Mouse (Mus musculus) monocyte, adult 5-6 weeks (primary cell): ENCODE results near the gene Gm9747. TPM values are rescaled to one million over a fixed set of nuclear protein-coding genes. Genes with fewer than 3 reads are reported as not detected.

Experiments
- ATAC-seq: fragments of 153-309, 156-312 bp; replicated peaks from 2 replicates; pipeline ENCODE4 v1.8.0; 2017; ENCODE audit warnings: mild to moderate bottlenecking; ENCODE audit not compliant: low TSS enrichment, insufficient number of reproducible peaks, severe bottlenecking, poor library complexity, low FRiP score
- total RNA-seq: library from RNA; stranded (forward); fragments of 200-1000, 200-491, 200-594 nt; gene quantifications from 3 replicates; pipeline ENCODE4 v1.2.3, GENCODE M21; 2017

Gene Gm9747
- total RNA-seq, 1 experiment from 2014 or later = not detected

DNA sequence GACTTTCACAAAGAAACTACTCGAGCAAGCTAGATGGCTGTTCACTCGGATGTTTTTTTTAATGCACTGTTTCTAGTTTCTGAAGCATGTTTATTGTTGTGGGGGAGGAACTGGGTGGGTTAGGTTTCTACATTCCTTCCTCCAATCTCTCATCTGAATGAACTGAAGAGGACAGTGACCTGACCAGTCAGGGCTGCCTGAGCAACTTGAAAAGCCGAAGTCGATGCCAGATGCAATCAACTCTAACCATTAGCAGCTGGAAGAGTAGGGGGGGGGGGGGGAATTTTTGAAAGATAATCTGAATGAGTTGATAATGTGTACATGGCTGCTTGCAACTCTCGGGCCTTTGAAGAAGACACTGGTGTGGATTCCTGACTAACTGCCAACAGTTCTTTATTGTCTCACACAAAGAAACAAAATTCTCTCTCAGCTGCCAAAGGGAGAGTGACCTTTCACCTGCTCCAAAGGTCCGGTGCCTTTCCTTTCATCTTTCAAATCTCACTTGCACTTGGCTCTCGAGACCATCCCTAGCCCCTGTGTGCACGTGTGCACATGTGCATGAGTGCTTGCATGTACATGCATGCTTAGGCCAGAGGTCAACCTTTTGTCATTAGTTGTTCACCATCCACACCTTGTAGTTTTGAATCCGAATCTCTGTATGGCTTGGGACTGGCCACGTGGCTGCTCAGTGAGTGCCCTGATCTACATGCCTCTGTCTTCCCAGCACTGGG lies 14.5 kb downstream of the Gm9747 start:
- ATAC-seq = no peak

DNA sequence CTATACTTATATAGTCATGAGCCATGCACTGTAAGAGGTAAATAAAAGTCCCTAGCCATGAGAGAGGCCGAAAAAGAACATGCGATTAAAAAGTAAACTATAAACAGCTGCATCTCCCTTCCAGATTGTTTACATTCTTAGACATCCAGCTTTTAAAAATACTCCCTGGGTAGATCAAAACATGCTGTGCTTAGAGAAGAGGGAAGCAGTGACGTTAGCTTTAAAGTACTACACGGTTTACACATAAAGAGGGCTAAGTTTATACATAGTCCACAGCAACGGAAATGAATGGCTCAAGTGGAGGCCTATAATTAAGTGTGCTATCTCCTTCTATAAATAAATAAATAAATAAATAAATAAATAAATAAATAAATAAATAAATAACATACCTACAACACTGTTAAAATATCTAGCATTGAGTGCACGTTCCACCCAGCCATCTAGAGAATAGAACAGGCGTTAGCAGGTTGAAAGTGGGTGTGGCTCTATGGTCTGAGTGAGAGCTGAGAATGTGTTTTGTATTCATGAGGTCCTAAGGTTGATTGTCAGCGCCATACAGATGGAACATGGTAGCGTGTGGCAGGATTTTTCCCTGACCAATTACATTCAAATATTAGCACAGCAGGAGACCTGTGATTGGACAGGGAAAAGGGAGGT lies 21.0 kb downstream of the Gm9747 start:
- ATAC-seq = no peak

DNA sequence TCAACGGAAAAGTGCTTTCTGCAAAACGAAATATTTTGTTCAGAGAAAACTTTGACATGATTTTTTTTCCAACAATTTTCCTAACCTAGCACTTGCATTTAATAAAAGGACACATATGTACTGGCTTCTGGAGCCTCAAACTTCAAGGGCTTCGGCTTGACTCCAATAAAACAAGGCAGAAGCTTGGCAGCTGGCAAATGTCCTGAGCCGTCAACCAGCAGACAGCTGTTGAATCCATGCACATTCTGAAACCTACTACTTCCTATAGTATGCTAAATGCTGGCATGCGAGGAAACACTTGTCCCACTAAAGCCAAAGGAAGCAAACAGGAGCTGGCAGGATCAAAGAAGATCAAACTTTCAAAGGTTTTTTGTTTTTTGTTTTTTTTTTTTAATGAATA lies 24.5 kb downstream of the Gm9747 start:
- ATAC-seq = no peak

DNA sequence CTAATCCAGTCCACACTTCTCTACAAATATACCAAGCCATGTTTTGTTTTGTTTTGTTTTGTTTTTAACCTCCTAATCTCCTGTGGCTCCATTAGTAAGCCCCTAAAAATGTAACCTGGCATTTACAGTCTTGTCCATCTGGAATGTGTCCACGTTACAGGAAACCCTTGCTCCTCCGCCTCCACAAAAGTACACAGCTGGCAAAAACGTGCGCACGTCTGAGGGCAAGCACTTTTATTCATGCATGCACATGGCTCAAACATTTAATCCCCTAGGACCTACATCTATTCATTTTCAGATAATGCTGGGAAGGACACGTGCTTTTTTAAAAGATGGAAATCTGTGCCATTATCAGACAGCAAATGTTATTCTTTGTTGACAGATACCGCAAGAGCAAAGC lies 25.4 kb downstream of the Gm9747 start:
- no peak for ATAC-seq

DNA sequence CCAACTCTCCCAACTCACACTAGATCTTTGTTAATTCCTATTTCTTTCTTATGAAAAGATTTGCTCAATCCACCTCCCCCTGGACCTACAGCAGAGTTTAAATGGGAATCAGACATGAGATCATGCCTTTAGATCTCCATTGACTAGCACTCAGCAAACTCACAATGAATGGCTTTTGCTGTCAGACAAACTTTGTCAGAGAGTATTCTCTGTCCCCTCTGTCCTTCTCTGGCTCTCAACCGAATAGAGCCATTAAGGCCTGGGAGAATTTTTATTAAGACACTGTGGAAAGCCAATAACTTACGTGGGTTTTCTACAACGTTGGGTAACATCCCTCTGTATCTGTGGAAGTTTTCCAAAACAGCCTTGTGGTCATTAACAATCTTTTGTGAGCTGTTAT lies 27.1 kb downstream of the Gm9747 start:
- no peak for ATAC-seq

DNA sequence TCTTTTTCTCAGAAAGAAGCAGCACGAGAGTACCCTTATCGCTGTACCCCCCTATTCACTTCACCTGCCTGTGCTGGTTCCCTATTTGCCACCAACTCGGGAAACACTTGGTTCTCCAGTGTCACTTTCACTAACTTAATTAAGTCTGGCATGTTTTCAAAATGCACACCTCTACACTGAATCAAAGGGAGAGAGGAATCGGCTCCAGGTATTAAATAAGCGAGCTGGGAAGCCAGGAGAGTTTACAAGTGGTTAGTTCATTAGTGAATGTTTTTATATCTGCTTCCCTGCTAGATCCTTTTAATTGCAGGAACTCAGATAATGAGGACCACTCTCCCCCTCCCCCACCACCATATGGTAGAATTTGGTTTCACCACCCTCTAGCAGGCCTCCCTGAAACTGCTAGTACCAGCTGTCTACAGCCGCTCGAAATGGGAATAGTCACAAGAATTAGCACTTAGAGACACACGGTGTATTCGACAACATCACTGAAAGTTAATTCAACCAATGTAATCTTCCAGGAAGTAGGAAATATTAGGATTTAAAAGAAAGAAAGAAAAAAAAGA lies 28.2 kb downstream of the Gm9747 start:
- ATAC-seq = no peak

DNA sequence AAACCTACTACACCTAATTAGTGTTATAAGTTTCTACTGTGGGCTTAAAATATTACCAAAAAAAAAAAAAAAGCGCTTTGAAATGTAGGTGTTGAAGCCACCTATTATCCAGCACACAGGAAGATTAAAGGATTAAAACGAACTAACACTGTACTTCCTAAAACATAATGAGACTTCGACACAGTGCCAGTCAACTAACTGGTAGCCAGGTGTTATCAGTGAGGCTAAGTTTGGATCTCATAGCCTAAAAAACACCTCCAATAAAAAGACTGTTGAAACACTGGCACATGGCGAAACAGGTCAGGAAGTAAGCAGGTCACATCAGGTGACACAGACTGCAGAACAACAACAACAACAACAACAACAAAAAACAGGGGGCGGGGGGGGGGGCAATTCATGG lies 28.7 kb downstream of the Gm9747 start:
- ATAC-seq = no peak

DNA sequence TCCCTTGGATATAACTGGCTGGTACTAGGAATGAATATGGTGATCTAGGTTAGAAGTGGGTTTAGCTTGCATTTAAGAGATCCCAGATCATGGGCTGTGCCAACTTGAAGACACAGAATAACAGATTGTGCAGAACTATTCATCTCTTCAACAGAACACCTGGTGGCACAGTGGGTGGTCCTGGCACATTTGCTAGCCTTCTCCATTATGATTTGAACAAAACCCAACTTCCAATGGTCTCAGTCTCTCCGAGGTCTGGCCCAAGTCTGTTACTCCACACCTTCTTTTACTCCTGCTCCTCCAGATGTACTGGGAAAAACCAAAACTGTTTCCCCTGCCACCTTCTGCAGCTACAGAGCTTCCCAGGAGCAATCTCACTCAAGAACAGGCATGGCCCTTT lies 29.4 kb downstream of the Gm9747 start:
- ATAC-seq = no peak

DNA sequence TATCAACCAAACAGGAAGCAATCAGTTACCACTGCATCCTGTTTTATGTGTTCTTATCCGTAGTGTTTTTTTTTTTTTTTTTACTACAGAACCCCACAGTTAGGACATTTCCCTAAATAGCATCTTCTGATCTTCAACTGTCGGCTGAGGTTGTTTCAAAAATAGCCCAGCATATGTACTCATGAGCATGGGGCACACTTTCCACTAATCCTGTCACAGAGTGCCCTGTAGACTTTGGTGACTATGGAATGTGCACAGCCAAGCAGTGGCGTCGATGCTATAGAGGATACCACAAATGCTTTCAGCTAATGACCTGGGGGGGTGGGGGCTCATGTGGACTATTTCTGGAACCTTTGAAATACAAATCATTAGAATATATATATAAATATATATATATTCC lies 34.6 kb downstream of the Gm9747 start:
- ATAC-seq = no peak

DNA sequence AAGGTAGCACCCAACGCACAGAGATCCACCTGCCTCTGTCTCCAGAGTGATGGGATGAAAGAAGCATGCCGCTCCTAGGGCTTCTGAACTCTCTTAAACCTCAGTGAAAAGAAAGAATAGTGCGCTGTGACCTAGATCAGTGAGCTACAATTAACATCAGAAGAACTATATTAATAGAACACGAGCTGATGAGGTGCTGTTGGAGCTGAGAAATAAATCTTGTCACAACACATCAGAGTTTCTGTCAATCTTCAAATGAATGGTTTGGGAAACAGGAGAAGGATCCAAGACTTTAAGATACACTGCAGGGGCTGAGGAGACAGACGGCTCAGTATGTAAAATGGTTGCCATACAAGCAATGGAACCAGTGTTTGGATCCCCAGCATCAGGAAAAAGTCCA lies 39.3 kb downstream of the Gm9747 start:
- no peak for ATAC-seq

DNA sequence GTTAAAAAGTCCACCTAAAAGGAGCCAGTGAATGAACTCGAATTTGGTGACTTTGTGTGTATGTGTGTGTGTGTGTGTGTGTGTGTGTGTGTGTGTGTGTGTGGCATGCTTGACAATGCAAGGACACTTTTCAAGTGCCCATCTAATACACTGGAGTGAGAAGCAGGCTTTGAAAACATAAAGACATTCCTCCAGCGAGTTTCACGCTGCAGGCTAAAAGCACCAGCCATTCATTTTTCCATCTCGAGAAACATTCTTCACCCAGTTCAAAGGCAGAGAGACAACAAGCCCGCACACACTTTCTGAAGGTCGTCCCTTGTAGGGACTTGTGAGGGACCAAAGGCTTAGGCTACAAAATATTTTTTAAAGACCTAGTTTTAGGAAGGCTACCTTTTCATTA lies 40.6 kb downstream of the Gm9747 start:
- ATAC-seq = no peak

DNA sequence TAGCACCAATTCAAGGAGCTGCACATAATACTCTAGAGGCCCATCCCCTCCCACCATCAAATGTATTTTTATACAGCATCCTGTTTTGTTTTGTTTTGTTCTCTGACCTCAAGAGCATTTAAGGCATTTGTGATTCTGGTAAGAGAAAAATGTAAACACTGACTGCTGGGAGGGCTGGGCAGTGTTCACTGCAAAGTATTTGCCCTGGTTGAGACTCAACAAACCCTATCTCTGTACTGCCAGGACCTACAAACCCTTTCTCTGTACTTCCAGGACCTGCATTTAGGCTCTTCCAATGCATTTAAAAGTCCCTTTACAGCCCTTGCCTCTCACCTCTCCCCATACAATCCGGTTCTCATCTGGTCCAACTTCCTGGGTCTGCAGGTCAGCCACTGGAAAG lies 41.4 kb downstream of the Gm9747 start:
- ATAC-seq = no peak

DNA sequence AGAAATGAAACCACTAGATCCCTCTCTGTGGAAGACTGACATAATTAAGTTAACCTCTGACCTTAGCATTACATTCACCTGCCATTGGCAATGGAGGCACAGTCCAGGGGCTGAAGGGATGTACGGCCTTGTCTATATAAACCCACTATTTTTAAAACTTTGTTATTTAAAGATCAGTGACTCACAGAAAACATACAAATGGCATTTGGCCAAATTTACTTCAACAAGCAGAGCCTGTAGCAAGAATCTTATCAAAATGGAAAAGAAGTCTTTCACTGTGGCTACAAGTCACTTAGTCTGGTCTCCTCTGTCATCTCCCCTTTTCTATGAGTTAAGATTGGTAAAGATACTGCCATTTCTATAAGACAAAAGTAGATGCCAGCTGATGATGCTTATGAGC lies 46.9 kb downstream of the Gm9747 start:
- ATAC-seq = no peak

DNA sequence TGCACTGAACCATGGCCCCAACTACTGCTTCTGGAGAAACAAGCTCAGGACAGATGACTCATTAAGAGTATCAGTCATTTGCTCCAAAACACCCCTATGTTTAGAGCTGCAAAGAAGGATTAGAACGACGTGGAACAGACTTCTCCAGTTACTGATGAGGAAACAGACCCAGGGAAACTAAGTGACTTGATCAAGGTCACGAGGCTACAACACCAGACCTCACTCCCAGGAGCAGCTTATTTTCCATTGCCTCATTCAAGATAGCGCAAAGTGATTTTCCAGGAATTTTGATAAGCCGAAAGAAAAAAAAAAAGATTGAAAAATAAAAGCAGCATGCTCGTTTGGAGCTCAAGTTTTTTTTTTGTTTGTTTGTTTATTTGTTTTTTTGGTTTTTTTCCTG lies 48.9 kb downstream of the Gm9747 start:
- ATAC-seq = no peak

DNA sequence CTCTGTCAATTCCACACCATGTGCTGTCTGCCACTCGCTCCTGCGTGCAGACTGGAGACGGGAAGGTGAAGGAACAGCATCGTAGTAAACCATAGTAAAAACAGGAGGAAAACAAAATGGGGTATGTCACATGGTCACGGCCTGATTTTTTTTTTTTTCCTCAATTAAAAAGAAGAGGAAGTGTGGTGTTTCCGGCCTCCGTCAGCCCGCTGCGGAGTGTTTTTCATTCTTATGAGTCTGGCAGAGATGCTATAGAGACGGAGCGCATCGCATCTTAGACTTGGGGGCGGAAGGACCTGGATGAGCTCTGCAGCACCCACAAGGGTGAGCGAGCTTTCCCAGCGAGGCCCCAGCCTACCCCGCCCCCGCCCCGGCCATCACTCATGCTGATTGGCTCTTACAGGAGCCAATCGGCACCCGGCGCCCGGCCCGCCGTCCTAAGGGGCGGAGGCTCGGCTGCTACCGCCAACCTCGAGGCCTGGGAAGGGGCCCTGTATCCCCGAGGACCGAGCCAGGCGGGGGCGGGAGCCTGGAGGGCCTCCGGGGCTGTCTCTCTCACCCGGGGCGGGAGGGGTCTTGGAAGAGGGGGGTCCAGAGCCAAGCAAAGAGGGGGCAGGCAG lies 50.2 kb downstream of the Gm9747 start:
- ATAC-seq = peak; percentile 77

DNA sequence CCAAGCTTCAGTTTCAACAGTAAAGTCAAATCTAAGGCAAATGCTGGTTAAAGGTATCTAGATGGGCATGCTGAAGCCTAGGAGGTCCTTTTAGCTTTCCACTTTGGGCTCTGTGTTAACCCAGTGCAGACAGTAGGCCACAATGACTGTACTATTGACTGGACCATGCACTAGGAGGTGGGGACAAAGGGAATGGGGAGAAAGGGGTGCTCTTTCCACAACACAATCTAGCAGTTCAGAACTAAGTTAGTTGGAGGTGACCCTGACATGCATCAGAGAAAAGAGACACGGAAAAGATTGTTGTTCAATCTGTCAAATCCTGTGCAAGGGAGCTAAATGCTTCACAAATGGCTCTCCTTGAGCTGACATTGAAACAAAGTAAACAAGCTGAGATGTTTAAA lies 51.0 kb downstream of the Gm9747 start:
- no peak for ATAC-seq

DNA sequence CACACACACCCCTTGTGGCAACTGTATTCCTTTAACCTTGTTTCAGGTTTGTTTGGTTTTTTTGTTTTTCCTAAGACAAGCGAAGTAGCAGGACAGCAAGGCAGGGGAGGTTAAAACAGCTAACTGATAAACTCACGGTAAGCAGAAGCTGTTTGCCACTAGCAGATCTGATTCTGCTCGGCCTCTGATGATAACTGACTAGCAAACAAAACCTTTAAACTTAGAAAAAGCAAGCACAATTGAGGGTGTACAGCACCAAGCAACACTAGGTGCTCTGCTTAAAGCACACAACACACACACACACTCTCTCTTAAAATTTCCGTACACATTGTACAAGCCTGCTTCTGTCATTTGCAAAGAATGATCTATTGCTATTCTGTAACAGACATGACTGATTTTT lies 51.5 kb downstream of the Gm9747 start:
- ATAC-seq = no peak
